ENCODE assay signal across 8 mouse cellular contexts in genomic region chr19:5067867-5068569, GRCm38 (mm10). TPM values are rescaled to one million over a fixed set of nuclear protein-coding genes. Genes with fewer than 3 reads are reported as not detected.
DNase-seq lines count a peak whose midpoint lies in the region; ATAC-seq and TF ChIP-seq lines count a peak whose summit lies in the region.

TSS of gene Cd248 (plus strand) at chr19:5068078.

- peak within 1 kb of the TSS; percentile 60 to 61 for H3K4me3 ChIP-seq in ES-E14 (ENCODE audit: insufficient read depth in 1 of 2, low read depth in 1 of 2, low read length in 2 of 2, poor library complexity in 1 of 2, severe bottlenecking in 1 of 2)
- H3K4me3 ChIP-seq in hindbrain, embryonic 14.5 days (replicated peaks; ENCODE audit: low read length): peak within 1 kb of the TSS; percentile 31
- H3K4me3 ChIP-seq in liver, adult 2 months (ENCODE audit: insufficient read depth, low read depth, low read length): peak within 1 kb of the TSS; percentile 53; the same call in 1 of the 2 replicates
- H3K4me3 ChIP-seq in neural tube, embryonic 12.5 days: peak within 1 kb of the TSS; percentile 45

- no peaks in the 10 kb centered on the region for H3K36me3 ChIP-seq in ES-E14 (ENCODE audit: control insufficient read depth, insufficient read depth, low read length, poor library complexity, severe bottlenecking)
- H3K36me3 ChIP-seq in hindbrain, embryonic 14.5 days (replicated peaks; ENCODE audit: control insufficient read depth, insufficient read depth): no peaks in the 10 kb centered on the region
- no peaks in the 10 kb centered on the region for H3K36me3 ChIP-seq in liver, adult 2 months (ENCODE audit: control insufficient read depth, insufficient read depth, low read length)
- H3K36me3 ChIP-seq in neural tube, embryonic 12.5 days: no peaks in the 10 kb centered on the region

- under 1% methylated on average over 54 of the region's 56 CpGs for WGBS in hindbrain, embryonic 14.5 days
- WGBS in liver, adult 2 months: 3% methylated on average over 55 of the region's 56 CpGs
- WGBS in neural tube, embryonic 12.5 days: under 1% methylated on average over 55 of the region's 56 CpGs

- 0 out of 2 replicates have a peak, but pooled peaks have one; percentile 15 for TF ChIP-seq POLR2A in liver, adult 2 months (IDR thresholded peaks at IDR 0.05; ENCODE audit: extremely low read depth, insufficient read depth, low read length)

- no peak for TF ChIP-seq CTCF in liver, adult 2 months (IDR thresholded peaks at IDR 0.05; ENCODE audit: low read depth, low read length)

- no peak for ATAC-seq in hindbrain, embryonic 14.5 days (ENCODE audit: low FRiP score)
- ATAC-seq in neural tube, embryonic 12.5 days (ENCODE audit: low FRiP score, low read depth): no peak
- no peak for ATAC-seq in activated CD4-positive, CD25-positive, alpha-beta regulatory T cell, adult 4 months

- H3K27me3 ChIP-seq in hindbrain, embryonic 14.5 days (ENCODE audit: control insufficient read depth, insufficient read depth, low read length): peaks cover 21% of the 10 kb centered on the region; the same call in 1 of the 2 replicates
- peaks cover 12% of the 10 kb centered on the region for H3K27me3 ChIP-seq in liver, adult 2 months (ENCODE audit: control insufficient read depth, insufficient read depth, low read length)
- H3K27me3 ChIP-seq in neural tube, embryonic 12.5 days (replicated peaks): peaks cover 48% of the 10 kb centered on the region

- H3K9me3 ChIP-seq in ES-E14 (ENCODE audit: control insufficient read depth, insufficient read depth, low read depth, low read length): no peaks in the 10 kb centered on the region
- H3K9me3 ChIP-seq in hindbrain, embryonic 14.5 days (ENCODE audit: control insufficient read depth, low read length): no peaks in the 10 kb centered on the region
- H3K9me3 ChIP-seq in neural tube, embryonic 12.5 days: no peaks in the 10 kb centered on the region

- H3K79me2 ChIP-seq in liver, adult 2 months (ENCODE audit: control insufficient read depth, insufficient read depth, low read length): no peaks in the 10 kb centered on the region

- in situ Hi-C loops in ES-E14 (cut with MboI; ENCODE audit: low sequenced_read_pairs in 2 of 2, unreplicated experiment in 2 of 2): no loop called here

- H3K4me2 ChIP-seq in hindbrain, embryonic 14.5 days (replicated peaks): peak within 1 kb of the TSS; percentile 64
- peak within 1 kb of the TSS; percentile 86 for H3K4me2 ChIP-seq in neural tube, embryonic 12.5 days (replicated peaks)

- H3K4me1 ChIP-seq in ES-E14 (ENCODE audit: control insufficient read depth in 2 of 2, insufficient read depth in 2 of 2, low read length in 2 of 2, poor library complexity in 1 of 2): peaks cover 4 to 25% of the 10 kb centered on the region in 2 experiments; a peak in 3 of 4 replicates
- H3K4me1 ChIP-seq in hindbrain, embryonic 14.5 days (replicated peaks; ENCODE audit: control insufficient read depth, insufficient read depth, low read length): peaks cover 22% of the 10 kb centered on the region
- peaks cover 9% of the 10 kb centered on the region; the same call in 1 of the 2 replicates for H3K4me1 ChIP-seq in liver, adult 2 months (ENCODE audit: control insufficient read depth, insufficient read depth, low read length)
- peaks cover 57% of the 10 kb centered on the region for H3K4me1 ChIP-seq in neural tube, embryonic 12.5 days

- peak within 1 kb of the TSS; percentile 38 for H3K9ac ChIP-seq in ES-E14 (ENCODE audit: insufficient read depth, low read depth, low read length, poor library complexity, severe bottlenecking)
- H3K9ac ChIP-seq in hindbrain, embryonic 14.5 days: peak within 1 kb of the TSS; percentile 52
- H3K9ac ChIP-seq in liver, adult 2 months (ENCODE audit: low read depth, low read length): peak within 1 kb of the TSS; percentile 50
- peak within 1 kb of the TSS; percentile 77 for H3K9ac ChIP-seq in neural tube, embryonic 12.5 days

- H3K27ac ChIP-seq in ES-E14 (ENCODE audit: insufficient read depth, low read depth, low read length, poor library complexity, severe bottlenecking): no peak within 1 kb of the TSS
- H3K27ac ChIP-seq in hindbrain, embryonic 14.5 days: no peak within 1 kb of the TSS
- peak within 1 kb of the TSS; percentile 46; the same call in 1 of the 2 replicates for H3K27ac ChIP-seq in liver, adult 2 months (replicated peaks; ENCODE audit: insufficient read depth, low read depth, low read length)
- no peak within 1 kb of the TSS for H3K27ac ChIP-seq in neural tube, embryonic 12.5 days

- no peak for DNase-seq in ES-E14 (ENCODE audit: low read depth, low spot score)
- peak; percentile 69 for DNase-seq in adrenal gland, postnatal 25 days
- DNase-seq in gastrocnemius, adult 8-10 months (ENCODE audit: low spot score in 2 of 2): peak; percentile 63 to 79
- no peak for DNase-seq in hindbrain, embryonic 14.5 days (ENCODE audit: low spot score)
- DNase-seq in liver, adult 2 months (ENCODE audit: extremely low read depth, low read depth, low spot score): no peak
- no peak for DNase-seq in frontal cortex, postnatal 10 days (ENCODE audit: low spot score in 2 of 2)

TF ChIP-seq in ES-E14, 5 proteins besides CTCF, POLR2A, EP300 and RAD21:
- TF ChIP-seq HCFC1 (IDR thresholded peaks at IDR 0.05; ENCODE audit: borderline replicate concordance, insufficient read depth, low read length) (no peak), CHD2 (IDR thresholded peaks at IDR 0.05; ENCODE audit: low read depth, low read length) (no peak), ZC3H11A (IDR thresholded peaks at IDR 0.05; ENCODE audit: borderline replicate concordance, low read depth, low read length) (no peak), MAFK (IDR thresholded peaks at IDR 0.05; ENCODE audit: insufficient read depth, low read depth, low read length) (no peak), ZNF384 (IDR thresholded peaks at IDR 0.05; ENCODE audit: low read depth, low read length) (no peak)
TF ChIP-seq in ES-E14: peak in this region for 0.

RNA-seq across cellular contexts. Expression of gene Cd248, which starts in this region (rescaled TPM):
- 4.5 and 9.0 TPM in 2 replicates for total RNA-seq in ES-E14 (2012; rRNA removed)
- 10.0 and 12.7 TPM in 2 replicates for total RNA-seq in adrenal gland, postnatal 25 days (2021)
- total RNA-seq in gastrocnemius, adult 8-10 months (2022): 1 to 10 TPM; 5.2 to 8.9 (median 7.0) TPM
- 23.8 and 26.4 TPM in 2 replicates for polyA plus RNA-seq in hindbrain, embryonic 14.5 days (2014; fragmentation: Nextera tagmentation; extraction: Ambion mirVana)
- total RNA-seq in liver, adult 2 months (2014; rRNA removed): 0.18 and 0.54 TPM in 2 replicates
- 0.57 and 0.98 TPM in 2 replicates for polyA plus RNA-seq in liver, adult 2 months (2012; rRNA removed)
- 22.9 and 26.3 TPM in 2 replicates for polyA plus RNA-seq in neural tube, embryonic 12.5 days (2016; fragmentation: Nextera tagmentation; extraction: Ambion mirVana)
- polyA plus RNA-seq in activated CD4-positive, CD25-positive, alpha-beta regulatory T cell, adult 4 months (2017; shearing (Covaris generic)): not detected

Comparison
In these comparisons a context has a peak if more than half of its experiments do, and no peak if none do; other contexts are left out.
1. RNA of gene Cd248 (polyA plus RNA-seq): 23.8 to 26.4 TPM in hindbrain, embryonic 14.5 days and 22.9 to 26.3 TPM in neural tube, embryonic 12.5 days; 0.57 to 0.98 TPM in liver, adult 2 months and not detected in activated CD4-positive, CD25-positive, alpha-beta regulatory T cell, adult 4 months; every median in the first group is over 10 times any median in the second.
2. DNase-seq: peak in adrenal gland, postnatal 25 days (single experiment) and gastrocnemius, adult 8-10 months (2 of 2); none in ES-E14 (single experiment), hindbrain, embryonic 14.5 days (single experiment), liver, adult 2 months (single experiment) and frontal cortex, postnatal 10 days (0 of 2).
3. Peak in every context shown above with its lines, with median percentiles within 50 percentile points of each other: H3K4me3 ChIP-seq and H3K9ac ChIP-seq.